Mouse (Mus musculus) splenic B cell, adult 2 months (primary cell): Measurements from ENCODE around the gene Fam185a.

Source experiments
- DNase-seq: peaks from one replicate; pipeline ENCODE4 v3.0.0-alpha.2; 2011; ENCODE audit warnings: low read depth, low spot score
- H3K27me3 ChIP-seq: 2 replicates; pipeline ENCODE4 v1.6.1; 2012; ENCODE audit warnings: mild to moderate bottlenecking, low read length, moderate library complexity, mixed read lengths; ENCODE audit not compliant: control insufficient read depth, poor library complexity, insufficient read depth, severe bottlenecking
- H3K36me3 ChIP-seq: 2 replicates; pipeline ENCODE4 v1.6.1; 2012; ENCODE audit warnings: mild to moderate bottlenecking, low read length, moderate library complexity, mixed read lengths; ENCODE audit not compliant: control insufficient read depth, poor library complexity, insufficient read depth, severe bottlenecking

The Fam185a gene

GRCm38 (mm10) chr5:21468100-21468499 lies 43.3 kb downstream of the Fam185a start:
- DNase-seq: no peak
- Histone ChIP-seq H3K27me3 (no peaks in the 10 kb centered on the region), H3K36me3 (no peaks in the 10 kb centered on the region)

DNA sequence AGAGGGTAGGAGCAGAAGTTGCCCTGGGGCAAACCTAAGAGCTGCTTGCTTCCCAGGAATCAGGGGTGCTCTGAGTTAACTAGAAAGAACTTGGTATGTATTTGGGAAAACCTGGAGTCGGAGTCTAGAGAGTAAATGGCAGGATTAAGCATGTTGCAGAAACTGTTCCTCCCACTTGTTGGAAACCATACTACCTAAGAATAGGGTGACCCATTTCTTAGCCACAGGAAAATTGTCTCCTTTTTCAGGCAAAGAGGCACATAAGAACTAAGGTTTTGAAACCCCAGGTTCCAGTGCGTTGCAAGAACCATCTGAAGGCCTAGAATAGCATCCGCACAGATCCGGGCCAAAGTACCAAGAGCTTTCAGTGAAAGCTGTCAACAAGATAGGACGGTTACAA lies 53.7 kb downstream of the Fam185a start:
- no peak for DNase-seq
- H3K36me3 ChIP-seq: no peaks in the 10 kb centered on the region
- no peaks in the 10 kb centered on the region for H3K27me3 ChIP-seq

GRCm38 (mm10) chr5:21479746-21480145 lies 55.0 kb downstream of the Fam185a start:
- Histone ChIP-seq H3K36me3 (no peaks in the 10 kb centered on the region), H3K27me3 (no peaks in the 10 kb centered on the region)
- peak; percentile 12 for DNase-seq

DNA sequence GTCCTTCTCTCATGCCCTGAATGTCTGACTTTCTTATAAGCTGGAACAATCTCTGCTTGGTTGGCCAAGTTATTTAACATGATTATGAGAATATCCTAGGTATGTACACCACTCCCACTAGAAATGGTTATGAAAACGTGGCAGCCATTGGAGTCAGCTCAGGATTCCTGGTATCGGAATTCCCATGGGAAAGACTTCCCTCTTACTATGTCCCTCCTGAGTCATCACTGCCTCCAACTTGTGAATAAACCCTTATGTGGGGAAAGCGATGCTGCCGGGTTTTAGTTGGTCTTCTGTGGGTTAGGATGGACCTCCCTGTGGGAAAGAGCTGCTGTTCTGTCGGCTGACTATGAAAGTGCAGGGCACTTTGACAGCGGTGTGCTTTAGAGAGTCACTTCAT lies 56.8 kb downstream of the Fam185a start:
- no peaks in the 10 kb centered on the region for H3K27me3 ChIP-seq
- DNase-seq: no peak
- H3K36me3 ChIP-seq: no peaks in the 10 kb centered on the region

DNA sequence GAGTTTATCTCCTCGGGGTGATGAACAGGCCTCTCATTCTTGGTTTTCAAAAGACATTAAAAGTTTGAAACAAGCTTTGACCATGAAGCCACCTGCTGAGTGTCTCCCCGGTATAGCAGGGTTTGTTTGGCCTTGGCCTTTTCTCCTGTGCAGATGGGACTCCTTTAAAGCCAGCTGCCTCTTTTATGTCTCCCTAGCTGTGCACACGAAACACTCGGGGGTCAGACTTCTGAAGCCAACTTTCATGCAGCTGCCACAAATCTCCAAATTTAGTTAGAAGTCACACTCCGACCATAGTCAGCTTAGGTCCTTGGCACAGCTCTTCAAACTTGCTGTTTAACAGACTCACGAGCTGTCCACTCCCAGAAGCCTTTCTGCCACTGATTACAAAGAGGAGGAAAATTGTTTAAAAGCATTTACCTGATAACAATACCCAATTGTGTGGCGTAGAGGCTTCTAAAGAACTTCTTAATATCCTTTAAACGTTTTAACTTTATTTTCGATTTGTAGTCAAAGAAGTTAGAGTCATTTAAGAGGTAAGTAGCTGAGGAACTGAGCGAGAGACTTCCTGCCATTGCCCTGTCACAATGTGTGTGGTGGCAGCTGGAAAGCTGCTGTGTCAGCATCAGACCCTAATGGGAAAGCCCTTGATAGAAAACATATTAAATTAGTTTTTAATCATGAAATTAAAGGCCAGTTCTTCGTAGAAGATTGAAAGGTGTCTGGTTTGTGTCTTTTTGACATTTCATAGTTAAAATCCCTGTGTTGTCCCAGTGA lies 57.9 kb downstream of the Fam185a start:
- H3K36me3 ChIP-seq: no peaks in the 10 kb centered on the region
- DNase-seq: no peak
- no peaks in the 10 kb centered on the region for H3K27me3 ChIP-seq

DNA sequence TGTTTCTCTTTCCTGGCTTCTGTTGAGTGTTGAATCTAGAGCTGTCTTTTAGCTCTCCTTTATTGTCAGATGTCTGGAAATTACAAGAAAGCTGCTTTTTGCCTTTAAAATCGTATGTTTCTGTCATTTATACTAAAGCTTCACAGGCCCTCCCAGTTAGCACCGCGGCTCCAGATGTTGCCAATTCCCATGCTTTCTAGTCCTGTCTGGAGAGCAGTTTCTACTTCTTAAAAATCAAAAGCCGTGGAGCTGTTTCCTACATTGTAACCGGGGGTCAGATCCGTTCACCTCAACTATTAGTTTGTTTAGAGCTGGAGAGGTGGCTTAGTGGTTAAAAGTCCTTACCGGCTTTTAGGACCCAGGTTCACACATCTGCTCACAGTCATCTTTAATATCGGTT lies 58.5 kb downstream of the Fam185a start:
- no peak for DNase-seq
- Histone ChIP-seq H3K36me3 (no peaks in the 10 kb centered on the region), H3K27me3 (no peaks in the 10 kb centered on the region)

- Histone ChIP-seq H3K36me3 (no peaks in the 10 kb centered on the region), H3K27me3 (no peaks in the 10 kb centered on the region)
- DNase-seq: no peak
These were observed 60.6 kb downstream of the Fam185a start for GRCm38 (mm10) chr5:21485197-21485829.

DNA sequence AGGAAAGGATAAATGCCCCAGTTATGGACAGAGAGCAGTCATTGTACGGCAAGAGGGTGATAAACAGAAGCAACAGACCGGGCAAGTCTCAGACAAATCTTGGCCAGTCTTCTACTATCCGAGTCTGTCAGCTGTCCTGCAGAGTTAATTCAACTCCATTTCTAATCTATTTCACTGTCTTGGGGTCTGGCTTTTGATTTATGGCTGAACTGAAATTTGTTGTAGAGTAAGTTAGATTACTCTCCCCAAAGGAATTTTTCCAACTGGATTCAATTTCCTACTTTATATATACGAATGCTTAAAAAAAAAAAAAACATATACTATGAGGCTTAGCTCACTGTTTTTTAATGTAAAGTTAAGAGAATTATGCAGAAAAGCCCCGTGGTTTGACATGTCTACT lies 62.0 kb downstream of the Fam185a start:
- Histone ChIP-seq H3K36me3 (no peaks in the 10 kb centered on the region), H3K27me3 (no peaks in the 10 kb centered on the region)
- no peak for DNase-seq

DNA sequence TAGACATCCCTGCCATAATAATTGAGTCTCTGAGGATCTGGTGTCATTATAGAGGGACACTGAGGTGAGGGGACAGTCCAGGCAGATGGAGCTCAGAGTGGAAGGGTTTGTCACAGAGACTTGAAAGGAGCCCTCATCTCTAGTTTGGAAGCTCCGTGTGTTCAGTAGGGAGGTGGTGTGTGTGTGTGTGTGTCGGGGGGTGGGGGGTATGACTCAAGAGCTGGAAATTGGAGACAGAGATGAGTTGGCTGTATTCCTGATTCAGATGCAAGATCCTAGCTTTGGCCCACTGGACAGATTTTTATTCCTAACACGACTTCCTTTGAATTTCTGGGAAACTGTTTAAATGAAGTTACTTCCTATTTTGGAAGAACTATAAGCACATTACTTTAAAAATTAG lies 62.5 kb downstream of the Fam185a start:
- no peaks in the 10 kb centered on the region for H3K27me3 ChIP-seq
- no peak for DNase-seq
- H3K36me3 ChIP-seq: no peaks in the 10 kb centered on the region

DNA sequence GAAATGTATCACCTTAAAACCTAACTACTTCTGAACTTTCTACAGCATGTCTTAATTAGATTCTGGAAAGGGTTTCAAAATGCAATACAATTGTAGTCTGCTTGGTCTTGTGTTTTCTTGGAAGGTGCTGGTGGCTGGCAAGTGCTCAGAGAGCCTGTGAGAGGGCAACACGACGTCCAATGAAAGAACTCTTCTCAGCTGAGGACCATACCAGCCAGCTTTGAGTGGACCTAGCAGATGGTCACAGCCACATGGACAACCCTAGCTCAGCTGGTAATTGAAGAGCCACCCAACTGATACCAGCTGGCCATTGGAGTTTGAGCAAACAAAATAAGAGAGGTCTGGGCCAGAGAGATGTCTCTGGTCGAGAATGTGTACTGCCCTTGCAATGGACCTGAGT lies 63.0 kb downstream of the Fam185a start:
- Histone ChIP-seq H3K27me3 (no peaks in the 10 kb centered on the region), H3K36me3 (no peaks in the 10 kb centered on the region)
- DNase-seq: no peak

DNA sequence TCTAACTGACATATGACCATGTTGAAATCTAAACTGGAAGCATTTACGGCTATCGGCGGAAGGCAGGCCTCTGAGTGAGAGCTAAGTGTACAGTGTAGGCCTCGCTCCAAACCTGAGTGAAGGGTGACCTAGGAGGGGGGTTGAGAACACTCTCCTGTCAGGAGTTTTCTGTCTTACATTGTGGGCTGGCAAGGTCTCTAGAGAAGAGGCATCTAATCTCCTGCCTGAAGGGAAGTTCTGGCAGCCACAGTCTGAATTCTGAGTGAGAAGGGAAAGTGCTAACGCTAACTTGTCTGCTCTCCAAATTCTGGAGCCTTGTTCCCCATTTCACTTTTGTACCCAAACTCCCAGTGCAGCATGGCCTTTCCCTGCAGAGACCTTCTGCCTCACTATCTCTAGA lies 63.7 kb downstream of the Fam185a start:
- Histone ChIP-seq H3K36me3 (no peaks in the 10 kb centered on the region), H3K27me3 (no peaks in the 10 kb centered on the region)
- no peak for DNase-seq

DNA sequence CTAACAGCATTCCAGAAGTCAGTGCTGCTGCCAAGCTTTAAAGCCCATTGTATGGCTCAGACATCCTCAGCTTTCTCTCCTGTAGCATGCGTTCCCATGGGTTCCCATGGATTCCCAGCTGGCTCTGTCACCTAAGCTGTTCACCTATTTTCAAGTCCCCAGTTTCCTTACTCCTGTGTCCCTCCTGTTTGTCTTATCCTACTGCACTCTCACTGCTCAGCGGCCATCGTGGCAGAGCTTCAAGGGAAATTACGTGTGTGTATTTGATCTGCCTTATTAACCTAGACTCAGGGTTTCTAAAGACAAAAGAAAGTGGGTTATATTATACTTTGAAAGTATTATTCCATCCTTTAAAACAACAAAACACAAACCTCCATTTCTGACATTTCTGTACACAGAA lies 64.4 kb downstream of the Fam185a start:
- no peak for DNase-seq
- no peaks in the 10 kb centered on the region for H3K27me3 ChIP-seq
- no peaks in the 10 kb centered on the region for H3K36me3 ChIP-seq

DNA sequence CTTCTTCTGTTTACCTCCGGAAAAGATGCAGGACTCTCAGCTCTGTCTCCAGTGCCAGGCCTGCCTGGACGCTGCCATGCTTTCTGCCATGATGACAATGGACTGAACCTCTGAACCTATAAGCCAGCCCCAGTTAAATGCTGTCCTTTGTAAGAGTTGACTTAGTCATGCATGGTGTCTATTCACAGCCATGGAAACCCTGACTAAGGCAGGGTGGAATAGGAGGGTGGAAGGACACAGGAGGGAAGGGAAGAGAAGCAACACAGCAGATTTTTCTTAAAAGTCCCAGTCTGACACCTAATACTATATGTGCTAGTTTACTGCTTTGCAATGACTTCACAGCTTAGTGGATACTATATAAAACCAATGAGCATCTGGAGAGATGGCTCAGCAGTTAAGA lies 66.7 kb downstream of the Fam185a start:
- H3K36me3 ChIP-seq: no peaks in the 10 kb centered on the region
- no peaks in the 10 kb centered on the region for H3K27me3 ChIP-seq
- no peak for DNase-seq

DNA sequence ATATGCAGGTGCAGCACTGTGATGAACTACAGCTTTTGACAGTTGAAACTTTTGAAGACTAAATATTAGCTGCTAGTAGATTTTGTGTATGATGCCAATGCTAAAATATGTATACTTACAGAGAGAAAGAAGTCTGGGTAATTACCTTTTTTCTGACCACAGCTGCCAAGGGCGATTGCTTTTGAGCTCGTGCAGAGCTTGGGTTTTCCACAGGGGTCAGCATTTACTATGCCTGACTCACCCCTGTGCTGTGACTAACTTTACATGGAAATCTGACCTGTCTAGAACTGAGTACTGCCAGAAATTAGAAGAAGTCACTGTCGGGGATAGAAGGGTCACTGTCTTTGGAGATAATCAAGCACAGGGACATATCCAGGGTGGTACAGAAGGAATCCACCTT lies 67.5 kb downstream of the Fam185a start:
- DNase-seq: no peak
- H3K27me3 ChIP-seq: no peaks in the 10 kb centered on the region
- no peaks in the 10 kb centered on the region for H3K36me3 ChIP-seq

DNA sequence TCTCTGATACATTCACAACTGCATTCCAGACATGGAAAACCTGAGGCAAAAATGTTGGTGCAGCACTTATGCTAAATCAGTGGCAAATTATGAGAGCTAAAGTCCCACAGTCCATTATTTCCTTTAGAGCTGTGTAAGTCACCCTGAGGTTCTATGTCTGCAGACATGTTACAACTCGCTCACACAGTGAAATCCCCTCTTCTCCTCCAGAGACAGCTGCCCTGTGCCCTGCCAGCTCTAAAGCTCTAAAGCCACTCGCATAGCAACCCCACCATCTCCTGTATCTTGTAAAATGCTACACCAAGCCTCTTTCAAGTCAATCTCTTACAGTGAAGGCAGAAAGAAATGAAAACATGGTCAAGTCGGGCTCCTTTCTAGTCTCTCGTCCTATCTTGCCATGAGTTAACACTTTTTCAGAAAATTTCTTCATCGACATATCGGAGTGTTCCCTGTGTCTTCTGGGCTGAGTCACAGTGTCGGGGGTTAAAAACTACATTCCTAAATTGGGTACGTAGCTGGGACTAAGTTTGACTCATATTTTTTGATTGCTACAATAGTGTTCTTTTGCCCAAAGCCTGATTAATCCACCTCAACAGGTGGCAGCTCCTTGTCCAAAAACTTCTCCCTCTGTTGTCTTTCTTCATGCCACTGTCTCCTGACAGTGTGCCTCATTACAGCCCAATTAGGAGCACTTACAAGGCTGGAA lies 68.7 kb downstream of the Fam185a start:
- no peak for DNase-seq
- Histone ChIP-seq H3K36me3 (no peaks in the 10 kb centered on the region), H3K27me3 (no peaks in the 10 kb centered on the region)
